Mouse (Mus musculus): Measurements from ENCODE around the gene Vopp1.

Gene Vopp1

DNA sequence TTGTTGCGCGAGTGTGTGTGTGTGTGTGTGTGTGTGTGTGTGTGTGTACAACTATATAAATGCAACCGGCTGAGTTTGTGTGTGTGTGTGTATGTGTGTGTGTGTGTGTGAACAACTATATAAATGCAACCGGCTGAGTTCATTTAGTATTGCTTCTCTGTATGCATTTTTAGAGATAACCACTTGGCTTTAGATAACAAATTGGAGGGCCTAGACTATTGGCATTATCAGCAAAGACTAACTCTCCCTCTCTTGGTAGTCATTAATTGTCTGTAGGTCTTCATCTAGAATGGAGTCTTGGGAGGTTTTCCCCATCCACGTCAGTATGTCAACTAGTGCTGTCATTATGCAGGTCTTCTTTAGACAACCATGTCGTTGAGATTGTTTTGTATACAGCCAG lies 37.6 kb downstream of the Vopp1 start:
- intact Hi-C loops (cut with DNase I) = no loop called here

DNA sequence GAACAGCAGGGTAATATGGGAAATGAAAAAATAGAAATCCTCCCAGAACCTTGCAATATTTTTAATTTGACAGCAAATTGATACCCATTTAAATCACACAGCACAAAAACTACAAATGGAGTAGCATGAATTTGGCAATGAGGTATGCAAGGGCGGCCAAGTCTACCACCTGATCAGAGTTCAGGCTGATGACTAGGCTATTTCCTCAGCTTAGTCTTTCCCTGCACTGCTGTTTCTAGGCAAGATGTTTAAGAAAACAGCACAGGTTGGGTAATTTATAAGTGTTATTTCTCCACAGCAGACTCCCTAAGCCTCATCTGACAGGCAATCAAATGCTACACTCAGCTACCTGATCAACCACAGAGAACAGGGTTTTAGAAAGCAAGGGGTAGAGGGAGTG lies 40.7 kb downstream of the Vopp1 start:
- intact Hi-C loops (cut with DNase I) = no loop called here

DNA sequence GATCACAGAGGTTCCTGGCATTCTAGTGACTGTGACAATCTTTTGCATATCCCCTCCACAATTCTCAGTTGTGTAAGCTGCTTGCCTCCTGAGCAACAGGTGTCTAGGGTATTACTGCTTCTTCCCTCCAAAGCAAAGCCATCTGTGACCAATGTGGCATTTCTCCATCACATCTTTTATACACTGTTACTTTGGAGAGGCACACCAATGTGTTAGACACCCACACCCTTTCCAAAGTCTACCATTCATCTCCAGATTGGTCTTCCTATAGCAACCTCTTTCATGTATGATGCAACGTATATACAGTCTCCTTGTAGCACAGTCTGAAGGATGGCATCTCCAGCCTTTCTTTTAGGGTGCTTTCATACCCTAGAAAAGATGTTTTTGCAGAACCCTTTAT lies 42.3 kb downstream of the Vopp1 start:
- intact Hi-C loops (cut with DNase I) = no loop called here

DNA sequence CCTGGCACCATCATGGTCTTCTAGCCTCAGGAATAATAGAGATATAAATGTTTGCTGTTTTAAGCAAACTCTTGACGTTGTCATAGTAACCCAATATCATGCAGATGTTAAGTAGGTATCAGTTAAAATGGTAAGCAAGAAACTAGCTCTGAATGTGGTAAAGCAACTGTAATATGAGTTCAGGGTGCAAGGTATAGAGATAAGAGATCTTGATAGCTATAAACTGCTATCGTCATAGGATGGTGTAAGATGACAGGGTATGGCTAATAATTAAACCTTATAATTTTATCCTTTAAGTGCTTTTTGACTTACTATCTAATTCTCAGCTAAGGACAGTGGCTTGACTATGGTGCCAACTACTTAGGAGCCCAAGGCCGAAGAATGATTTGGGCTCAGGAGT lies 44.6 kb downstream of the Vopp1 start:
- intact Hi-C loops (cut with DNase I) = no loop called here

DNA sequence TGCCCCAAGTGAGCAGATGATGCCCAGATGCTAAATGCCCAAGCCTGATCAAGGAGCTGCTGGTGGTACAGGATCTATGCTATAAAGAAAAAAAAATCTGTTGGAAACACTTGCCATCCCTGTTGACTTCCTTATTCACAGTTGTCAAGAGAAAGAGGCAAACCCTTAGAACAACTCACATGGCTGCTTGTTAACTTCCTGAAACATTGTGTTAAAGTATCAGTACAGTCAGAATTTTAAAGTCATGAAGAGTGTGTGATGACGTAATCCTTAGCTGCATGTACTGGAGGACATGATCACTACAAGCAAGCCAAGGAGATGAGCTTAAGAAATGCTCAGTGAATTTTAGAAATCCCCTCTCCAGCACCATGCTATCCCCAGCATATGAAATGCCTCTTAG lies 51.2 kb downstream of the Vopp1 start:
- intact Hi-C loops (cut with DNase I) = no loop called here

DNA sequence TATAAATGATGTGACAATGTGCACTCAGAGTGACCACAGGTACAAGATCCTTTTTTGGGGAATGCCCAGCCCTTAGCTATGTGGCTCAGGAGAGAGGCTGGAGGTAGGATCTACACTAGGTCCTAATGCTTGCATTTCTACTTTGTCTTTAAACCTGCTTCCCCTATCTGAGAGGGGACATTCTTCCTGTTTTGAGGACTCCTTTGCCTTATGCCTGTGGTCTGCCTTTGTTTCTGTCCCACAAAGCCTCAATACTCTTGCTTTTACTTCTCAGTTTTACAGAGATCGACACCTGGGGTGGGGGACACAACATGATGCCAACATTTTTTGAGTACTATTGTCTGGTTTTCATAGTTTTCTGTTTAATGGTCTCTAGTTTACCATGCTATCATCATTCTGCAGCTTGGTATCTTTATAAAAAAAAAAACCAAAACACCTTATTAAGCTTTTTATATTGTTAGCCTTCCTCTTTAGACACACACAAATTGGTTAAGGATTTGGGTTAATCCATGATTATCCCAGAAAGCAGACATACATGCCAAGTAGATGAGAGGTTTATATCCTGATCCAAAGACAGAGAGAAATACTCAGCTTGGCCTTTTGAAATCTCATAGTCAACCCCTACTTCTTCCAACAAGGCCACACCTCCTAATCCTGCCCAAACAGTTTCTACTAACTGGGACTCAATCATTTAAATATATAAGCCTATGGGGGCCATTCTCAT lies 54.3 kb downstream of the Vopp1 start:
- intact Hi-C loops (cut with DNase I) = no loop called here

DNA sequence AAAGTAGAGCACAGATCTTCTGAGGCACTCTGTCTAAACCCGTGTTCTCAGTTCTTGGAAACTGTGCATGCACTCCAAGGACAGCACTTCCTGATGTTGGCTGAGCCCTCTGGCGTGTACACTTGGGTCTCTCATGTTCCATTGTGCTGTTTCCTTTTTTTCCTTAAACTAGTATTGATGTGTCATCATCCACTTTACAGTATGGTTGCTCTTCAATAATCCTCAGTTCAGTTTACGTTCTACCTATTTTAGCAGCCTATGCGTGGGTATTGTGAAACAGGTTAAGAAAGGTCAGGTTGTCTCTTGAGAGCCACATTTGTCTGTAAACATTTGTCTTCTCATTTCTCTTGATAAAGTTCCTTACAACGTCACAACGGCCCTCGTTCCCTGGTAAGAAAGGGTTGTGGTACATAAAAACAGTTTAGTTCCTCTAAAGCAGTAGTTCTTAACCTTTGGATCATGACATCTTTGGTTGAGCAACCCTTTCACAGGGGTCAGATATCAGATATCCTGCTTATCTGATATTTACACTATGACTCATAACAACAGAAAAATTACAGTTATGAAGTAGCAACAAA lies 55.9 kb downstream of the Vopp1 start:
- intact Hi-C loops (cut with DNase I) = no loop called here

DNA sequence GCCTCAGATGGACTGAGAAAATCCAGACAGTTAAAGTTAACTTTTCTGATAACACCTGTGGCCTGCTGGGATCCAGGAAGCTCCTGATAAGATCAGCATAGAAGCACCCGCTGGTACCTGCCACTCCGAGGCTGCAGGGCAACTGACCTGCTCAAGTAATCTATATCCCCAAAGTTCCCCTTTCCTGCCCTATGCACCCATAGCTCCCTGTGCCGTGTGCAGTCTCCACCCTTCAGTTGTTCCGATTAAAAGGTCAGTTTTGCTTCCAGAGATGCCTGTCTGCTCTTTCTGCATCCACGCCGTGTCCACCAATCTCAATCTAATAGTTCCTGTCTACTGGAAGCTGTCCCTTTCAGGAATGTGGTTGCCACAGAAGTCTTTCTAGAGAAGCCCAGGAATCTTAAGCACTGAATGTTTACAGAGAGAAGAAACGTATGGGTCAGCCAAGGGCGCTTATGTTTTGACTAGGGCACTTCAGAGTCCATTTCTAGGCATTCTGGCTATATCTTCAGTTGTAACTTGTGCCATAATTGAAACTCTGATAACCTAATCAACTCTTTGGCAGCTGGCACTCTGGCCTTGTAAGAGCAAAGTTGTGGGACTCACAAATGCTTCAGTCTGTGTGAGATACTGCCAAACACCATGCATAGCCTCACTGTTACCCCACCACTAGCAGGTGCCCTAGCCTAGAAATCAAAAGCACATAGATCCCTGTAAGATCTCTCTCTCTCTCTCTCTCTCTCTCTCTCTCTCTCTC lies 57.7 kb downstream of the Vopp1 start:
- intact Hi-C loops (cut with DNase I) = no loop called here

DNA sequence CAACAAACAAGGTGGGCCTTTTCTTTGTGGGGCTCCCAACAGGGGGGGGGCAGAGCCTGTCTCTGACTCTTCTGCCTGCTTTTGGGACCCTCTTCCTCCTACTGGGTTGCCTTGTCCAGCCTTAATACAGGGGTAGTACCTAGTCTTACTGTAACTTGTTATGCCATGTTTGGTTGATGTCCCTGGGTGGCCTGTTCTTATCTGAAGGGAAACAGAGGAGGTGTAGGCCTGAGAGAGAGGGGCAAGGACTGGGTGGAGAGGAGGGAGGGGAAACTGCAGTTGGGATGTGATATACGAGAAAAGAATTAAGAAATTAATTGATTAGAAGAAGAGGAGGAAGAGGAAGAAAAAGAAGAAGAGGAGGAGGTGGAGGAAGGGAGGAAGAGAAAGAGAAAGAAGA lies 58.7 kb downstream of the Vopp1 start:
- intact Hi-C loops (cut with DNase I) = no loop called here

DNA sequence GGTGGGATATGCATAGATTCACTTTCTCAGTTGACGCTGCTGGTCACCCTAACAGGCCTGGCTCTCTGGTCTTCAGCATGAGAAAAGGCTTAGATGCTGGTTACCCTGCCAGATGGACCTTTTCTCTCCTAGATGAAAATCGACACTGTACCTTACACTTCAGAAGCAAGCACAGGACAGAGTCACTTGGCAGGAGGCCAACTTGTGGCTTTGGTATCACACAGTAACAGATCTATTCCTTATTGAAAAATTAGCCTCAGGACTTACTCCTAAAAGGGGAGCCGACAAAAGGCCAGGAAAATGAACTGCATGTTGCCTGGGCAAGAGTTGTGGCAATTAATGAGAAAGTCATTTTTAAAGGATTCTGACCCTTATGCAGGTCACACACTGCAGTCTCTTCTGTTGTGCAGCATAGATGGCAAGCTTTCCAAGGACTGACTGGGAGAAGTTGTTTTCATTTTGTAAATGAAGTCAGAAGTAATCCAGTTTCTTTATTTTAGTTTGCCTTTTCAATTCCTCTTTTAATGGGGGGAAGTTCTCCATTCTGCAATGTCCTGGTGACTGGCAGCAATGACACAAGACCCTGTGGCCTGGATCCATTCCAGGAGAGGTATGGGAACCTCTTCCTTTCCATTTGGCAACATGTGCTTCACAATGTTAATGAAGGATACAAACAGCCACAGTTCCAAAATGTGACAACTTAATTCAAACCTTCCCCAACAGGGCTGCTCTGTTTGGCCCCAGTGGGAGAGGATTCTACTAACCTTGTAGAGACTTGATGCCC lies 59.7 kb downstream of the Vopp1 start:
- intact Hi-C loops (cut with DNase I) = no loop called here

DNA sequence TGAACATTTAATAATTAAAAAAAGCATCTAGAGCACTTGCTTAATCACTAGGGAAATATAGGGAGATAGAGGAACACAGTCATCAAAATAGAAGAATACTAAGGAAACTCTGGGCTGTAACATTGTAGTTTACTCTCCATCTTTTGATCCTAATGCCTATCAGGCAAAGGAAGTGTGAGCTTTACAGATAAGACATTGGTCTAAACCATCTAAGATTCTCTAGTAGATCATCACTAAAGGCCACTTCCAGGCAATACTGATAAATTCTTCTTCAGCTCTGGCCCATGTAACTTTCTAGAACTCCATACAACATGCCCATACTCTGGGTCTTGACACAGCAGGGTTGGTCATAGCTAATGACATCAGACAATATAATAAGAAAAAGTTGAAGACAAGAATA lies 61.9 kb downstream of the Vopp1 start:
- intact Hi-C loops (cut with DNase I) = no loop called here

DNA sequence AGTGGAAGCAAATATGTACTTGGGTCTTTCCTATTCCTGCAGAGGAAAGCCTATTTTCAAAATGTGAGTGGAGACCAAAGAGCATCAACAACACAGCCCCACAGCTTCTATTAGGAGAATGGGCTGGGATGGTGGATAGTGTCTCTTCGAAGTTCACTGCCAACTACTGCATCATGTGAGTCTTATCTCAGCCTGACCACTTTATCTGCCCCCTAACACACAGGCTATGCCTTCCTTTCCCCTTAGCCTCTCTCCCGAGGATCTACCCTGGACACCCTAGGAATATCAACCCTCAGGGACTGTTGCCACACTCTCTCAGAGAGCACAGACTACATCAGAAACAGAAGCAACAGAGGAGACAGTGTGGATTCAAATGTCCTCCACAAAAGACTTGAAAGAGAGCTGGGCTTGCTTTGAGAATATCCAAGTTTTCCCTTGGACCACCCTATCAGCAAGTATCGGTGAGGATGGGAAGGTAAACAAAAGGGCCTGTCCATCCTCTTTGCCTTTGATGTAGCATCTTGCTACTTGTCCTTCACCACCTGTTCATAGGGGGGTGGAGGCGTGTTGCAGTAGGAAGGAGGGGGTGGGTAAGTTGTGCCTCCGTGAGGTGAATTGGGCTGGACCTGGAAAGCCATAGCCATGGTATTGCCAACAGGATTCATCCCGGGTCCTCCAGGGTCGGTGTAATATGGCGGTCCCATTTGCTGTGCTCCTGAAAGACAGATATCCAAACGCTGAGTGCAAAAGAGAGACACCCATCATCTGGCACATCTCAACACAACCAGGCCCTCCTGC lies 70.8 kb downstream of the Vopp1 start:
- intact Hi-C loops (cut with DNase I) = no loop called here

DNA sequence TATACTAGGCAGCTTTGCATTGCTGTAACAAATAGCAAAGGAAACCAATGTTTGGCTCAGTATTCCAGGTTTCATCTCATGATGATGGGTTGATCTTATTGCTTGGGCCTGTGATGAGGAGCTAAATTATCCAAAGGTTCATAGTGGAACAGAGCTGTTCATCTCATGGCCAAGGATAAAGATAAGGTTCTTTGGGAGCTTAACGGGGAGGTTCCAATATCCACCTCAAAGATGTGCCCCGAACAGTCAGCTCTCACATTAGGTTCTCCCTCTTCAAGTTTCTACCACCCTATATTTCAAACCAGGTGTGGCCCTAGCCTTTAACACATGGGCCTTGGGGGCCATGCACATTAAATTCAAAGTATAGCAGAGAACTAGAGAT lies 79.2 kb downstream of the Vopp1 start:
- intact Hi-C loops (cut with DNase I) = loop anchor here (10.0 kb wide), 1 partner anchor 469 kb away; the partner anchor contains the start of gene Vmn1r27

DNA sequence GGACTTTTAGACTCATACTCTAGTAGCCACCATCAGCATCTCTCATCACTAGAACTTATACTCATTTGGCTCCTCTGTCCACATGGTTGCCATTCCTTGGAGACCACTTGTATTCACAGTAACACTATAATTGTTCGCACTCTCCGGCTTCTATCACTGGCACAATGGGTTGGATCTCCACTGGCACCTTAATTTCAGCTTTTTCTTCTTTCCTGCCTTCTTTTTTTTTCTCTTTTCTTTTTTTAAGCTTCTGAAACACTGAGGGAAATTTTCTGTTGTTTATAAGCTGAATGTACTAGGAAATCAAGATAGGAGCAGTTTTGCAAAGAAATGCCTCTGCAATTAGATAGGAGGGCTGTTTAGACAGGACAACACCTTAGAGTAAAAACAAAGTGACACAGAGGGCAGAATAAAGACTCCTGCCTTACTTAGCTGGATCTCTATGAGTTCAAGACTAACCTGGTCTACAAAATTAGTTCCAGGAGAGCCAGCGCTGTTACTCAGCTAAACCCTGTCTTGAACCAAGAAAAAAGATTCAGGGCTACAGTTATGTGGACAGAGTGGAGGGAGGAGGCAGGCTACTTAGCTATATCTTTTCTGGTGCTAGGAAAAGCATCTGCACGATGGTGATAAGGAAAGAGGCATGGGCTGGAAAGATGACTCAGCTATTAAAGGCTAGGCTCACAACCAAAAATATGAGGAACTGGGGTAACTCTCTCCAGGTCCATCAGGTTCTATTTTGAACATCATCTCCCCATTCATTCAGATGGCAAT lies 79.8 kb downstream of the Vopp1 start:
- intact Hi-C loops (cut with DNase I) = loop anchor here (10.0 kb wide), 1 partner anchor 470 kb away; the partner anchor contains the start of gene Vmn1r27

DNA sequence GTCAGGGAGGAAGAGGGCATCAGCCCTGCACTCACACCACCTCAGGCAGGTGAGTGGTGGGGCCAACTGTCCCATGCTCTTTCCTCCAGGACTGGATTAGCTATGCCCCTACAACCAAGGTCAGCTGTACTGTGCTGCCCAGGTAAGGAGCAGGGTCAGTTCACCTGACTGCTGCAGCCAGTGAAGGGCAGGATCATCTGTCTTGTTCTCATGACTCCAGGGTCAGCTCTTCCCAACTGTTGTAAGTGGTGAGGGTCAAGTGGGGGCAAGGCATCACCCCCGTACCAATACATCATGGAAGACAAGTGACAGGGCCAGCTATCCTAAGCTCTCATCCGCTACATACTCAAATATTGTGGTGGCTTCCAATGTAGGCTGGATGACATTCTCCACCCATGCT lies 80.8 kb downstream of the Vopp1 start:
- intact Hi-C loops (cut with DNase I) = loop anchor here (10.0 kb wide), 1 partner anchor 471 kb away; the partner anchor contains the start of gene Vmn1r27

DNA sequence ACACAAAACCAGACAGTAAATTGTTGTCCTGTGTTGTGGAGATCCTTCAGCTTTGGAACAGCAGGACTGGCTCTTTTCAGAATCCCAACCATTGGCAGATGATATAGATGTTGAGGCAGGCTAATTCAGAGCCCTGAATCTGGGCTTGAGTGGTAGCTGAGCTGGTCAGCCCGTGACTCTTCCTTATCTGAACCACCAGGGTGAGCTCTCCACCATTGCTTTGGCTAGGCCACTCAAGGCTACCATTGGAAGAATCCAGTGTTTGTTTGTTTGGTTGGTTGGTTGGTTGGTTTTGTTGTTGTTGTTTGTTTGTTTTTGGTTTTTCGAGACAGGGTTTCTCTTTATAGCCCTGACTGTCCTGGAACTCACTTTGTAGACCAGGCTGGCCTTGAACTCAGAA lies 81.6 kb downstream of the Vopp1 start:
- intact Hi-C loops (cut with DNase I) = loop anchor here (2.0 to 10.0 kb wide), 2 partner anchors 115 to 471 kb away; partner anchors contain the start of gene Vmn1r27

DNA sequence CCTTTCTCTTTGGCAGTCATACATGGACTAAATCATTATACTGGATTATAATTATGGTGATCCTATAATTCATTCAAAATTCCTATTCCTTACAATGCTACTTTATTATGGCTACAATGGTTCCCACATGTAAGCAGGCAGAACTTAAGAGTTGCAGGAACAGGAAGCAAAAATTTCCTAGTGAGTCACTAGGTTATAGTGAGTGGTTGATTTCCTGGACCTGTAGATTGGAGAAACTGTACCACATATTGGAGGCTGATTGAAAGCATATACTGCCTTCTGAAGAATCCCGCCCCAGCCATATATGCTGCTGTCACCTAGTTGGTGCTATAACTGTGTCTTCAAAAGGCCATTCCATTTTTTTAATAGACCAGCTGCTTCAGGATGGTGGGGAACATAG lies 82.2 kb downstream of the Vopp1 start:
- intact Hi-C loops (cut with DNase I) = loop anchor here (2.0 to 10.0 kb wide), 2 partner anchors 116 to 472 kb away; partner anchors contain the start of gene Vmn1r27

DNA sequence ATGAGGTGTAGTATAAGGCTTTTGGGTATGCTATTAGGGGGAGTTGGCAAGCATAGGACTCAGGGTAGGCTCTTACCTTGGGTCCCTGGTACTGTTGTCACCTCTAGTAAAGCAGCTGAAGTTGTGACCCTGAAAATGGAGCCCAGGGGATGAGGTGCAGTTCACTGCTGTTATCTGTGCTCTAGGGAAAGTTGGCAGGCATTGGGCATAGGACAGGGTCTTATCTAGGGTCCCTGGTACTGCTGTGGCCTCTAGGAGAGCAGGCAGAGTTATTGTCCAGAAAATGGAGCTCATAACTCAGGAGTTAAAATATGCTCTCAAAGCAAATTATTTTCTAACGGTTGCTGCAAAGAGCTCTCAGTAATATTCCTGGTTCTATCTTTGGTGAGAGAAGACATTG lies 103.6 kb downstream of the Vopp1 start:
- intact Hi-C loops (cut with DNase I) = no loop called here

DNA sequence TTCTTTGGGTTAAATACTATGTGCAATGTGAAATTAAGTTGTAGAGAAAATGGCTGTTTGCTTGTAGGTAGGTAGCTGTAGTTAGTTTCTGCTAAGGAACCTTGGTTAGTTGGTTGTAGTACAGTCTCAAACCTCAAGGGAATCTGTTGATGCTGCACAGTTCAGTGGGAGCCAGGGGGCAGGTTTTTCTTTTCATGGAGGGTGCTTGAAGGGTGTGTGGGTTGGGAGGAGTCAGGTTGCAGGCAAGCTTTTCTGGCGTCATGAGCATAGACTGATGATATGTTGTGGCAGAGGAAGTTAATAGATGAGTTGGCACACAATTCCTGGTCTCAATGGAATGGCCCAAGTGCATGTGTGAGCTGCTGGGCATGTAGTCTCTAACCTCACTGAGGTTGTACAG lies 113.2 kb downstream of the Vopp1 start:
- intact Hi-C loops (cut with DNase I) = no loop called here

DNA sequence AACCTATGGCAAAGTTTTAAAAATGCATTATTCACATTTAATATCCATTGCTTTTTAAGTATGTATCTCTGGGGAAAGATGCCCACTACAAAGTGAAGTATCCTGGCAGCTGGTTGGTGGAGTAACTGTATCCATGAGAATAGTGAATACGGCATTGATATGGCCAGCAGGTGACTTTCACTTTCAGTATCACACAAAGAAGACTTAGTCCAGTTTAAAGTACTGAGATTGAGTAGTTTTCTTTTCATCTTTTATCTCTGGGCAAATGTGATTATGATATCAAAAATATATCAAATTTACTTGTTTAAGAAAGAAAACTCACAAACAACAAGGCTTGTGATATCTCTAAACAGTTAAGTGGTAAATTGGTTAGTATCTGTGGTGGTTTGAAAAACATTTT lies 118.2 kb downstream of the Vopp1 start:
- intact Hi-C loops (cut with DNase I) = no loop called here
